Mouse (Mus musculus) testis, postnatal 14 days (tissue): Measurements from ENCODE around the gene Ttf1.
A peak's percentile ranks its signal among the peaks of the same experiment; 100 is the strongest.
"Not testable (repeated sequence)": the region's sequence is repeated elsewhere in the genome, so short reads cannot be mapped to it uniquely, and the experiment has no call there.

ENCODE experiments used
- DNase-seq: peaks from one replicate; pipeline ENCODE4 v3.0.0; 2021; ENCODE audit warnings: low spot score

The Ttf1 gene

DNA sequence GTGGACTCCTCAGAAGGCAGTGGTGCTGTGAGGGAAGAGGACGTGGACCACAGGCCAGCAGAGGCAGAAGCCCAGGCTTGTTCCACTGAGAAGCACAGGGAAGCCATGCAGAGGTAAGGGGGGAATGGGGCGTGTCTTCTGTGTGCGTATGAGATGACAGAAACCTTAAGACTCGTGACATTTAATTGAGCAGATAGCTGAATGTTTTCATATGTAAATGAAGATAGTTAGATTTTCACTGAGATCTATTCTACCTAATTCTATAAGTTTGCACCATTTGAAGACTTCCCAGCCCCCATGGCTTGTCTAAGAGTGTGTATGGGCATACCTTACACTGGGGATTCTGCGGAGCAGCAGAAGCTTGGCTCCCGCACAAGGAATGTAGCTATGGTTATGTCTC is 5.7 kb downstream of the Ttf1 start:
- DNase-seq = no peak

DNA sequence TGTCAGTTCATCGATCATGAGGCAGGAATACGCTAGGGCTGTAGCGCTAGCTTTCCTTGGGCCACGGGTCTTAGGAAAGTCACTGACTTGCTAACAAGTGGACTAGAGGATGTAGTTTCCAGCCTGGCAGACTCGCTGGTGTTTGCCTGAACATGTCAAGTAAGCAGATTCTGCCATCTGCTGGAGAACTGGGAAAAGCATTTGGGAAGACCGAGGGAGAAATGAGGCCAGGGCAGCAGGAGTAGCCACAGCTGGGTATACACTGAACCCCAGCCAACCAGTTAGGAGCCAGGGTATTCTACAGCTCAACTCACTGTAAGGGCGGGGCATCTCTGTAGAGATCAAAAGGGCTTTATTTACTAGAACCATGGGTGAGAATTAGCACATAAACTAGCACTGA is 6.3 kb downstream of the Ttf1 start:
- DNase-seq = no peak

DNA sequence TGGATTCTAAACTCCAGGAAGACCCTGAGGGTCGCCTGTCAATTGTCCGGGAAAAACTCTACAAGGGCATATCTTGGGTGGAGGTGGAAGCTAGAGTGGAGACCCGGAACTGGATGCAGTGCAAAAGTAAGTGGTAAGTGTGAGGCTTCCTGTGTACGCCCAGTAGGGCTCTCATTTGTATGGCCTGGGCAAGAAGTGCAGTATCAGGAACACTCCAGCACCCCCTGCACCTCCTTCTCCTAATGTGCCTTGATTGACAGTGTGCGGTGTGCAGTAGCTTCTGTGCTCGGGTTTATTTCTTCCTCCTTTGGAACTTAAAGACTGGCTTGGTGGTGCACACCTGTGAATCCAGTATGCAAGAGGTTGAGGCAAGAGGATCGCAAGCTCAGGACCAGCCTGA is 14.6 kb downstream of the Ttf1 start:
- no peak for DNase-seq

DNA sequence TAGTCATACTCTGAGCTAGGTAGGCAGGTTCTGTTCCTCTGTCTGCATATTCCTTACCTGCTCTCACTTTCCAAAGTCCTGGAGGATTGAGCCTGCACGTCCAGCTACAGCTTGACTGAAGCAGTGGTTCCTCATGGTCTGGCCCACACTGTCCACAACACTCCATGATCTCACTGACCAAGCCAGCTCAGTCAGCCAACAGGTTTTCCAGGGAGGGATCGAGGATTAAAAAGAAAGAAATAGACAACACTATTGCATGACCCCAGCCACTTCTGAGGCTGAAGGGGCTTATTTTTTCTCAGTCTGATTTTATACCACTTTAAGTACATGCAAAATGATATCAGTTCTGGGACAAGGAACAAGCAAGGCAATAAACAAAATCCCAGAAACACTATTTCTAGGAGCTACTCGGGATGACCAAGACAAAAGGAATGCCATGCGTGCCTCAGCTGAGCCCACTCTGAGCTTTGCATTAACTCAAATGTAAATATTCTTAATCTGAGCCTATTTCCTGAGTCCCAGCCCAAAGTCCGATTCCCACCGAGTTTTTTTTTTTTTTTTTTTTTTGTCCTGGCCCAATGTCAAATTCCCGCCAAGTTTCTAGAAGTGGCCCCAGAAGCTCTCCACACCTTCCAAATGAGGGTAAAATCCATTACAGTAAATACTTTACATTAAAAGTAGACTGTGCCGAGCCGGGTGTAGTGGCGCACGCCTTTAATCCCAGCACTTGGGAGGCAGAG is 15.4 kb downstream of the Ttf1 start:
- no peak for DNase-seq

DNA sequence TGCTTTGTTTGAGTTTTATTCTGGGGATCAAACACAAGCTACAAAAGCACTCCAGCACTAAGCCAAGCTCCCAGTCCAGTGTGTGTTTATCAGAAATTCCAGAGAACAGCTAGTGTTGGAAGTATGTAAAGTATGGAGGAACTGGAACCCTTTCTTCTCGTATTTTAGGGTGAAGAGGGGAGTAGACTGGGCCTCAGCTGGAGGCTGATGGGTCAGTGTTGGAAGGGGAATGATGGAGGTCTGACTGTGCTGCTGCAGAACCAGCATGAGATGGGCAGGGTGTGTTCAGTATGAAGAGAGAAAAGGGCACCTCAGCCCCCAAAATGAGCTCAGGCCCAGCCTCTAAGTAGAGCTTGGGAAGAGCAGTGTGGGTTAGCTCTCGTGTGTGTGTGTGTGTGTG is 16.2 kb downstream of the Ttf1 start:
- DNase-seq = no peak

DNA sequence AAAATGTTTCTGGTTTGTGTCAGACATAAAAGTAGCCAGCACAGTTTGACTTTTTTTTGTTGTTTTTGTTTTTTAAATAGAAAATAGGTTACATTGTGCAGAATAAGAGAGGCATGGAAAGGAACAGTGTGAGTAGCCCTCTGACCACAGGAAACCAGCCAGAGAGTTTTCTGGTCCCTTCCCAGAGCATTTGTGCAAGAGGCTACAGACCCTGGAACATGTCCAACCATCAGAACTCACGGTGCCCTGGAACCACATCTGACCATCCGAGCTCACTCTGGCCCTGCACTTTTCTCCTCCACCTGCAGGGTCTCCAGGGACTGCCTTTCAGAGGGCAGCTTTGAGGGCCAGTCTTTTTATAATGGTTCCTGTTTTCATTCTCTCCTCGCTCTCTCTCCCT is 21.9 kb downstream of the Ttf1 start:
- peak; percentile 40 for DNase-seq

DNA sequence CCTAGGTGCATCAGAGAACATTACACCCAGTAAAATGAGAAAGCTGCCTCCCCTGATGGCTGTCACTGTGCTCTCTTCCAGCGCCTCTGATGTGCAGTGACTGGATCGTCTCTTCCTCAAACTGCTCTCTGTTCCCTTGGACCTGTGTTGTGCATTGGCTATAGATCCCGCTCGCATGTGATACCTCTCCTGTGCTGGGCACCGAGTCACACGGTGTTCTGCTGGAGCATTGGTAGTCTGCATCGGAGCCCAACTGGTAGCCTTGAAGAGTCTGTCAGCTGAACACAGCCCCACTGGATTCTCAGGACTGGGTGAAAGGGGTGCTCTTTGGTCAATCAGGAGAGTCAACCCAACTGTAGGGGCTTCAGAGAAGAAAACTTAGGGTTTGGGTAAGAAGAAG is 26.0 kb downstream of the Ttf1 start:
- DNase-seq = no peak

DNA sequence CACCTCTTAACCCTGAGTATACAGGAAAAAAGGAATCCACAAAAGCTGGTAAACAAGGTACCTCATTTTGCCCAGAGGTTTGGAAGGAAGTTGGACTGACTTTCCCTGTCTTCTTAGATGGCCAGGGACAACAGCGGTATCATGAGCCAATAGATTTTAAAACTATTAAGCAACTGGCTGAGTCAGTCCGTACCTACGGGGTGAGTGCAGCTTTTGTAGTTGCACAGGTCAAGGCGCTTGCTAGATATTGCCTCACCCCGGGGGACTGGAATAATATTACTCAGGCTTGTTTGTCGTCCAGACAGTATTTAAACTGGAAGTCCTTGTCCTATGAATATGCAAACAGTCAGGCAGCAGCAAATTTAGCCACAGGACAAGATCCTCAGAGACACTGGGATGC is 29.2 kb downstream of the Ttf1 start:
- not testable (repeated sequence) for DNase-seq

DNA sequence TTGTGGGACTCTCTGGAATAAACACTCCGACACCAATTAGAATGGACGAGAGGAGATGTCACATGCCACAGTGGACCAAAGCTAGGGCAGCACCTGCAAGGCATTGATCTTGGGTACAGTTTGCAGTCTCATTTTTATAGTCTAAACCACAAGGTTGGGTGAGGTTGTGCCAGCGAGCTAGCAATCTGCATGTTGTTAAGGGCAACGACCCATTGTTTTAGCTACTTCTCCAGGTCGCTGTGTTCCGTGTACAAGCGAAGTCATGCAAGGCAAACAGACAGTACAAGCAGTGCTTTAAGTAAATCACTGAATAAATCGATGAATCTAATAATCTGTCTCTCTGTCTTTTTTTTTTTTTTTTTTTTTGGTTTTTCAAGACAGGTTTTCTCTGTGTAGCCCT is 35.6 kb downstream of the Ttf1 start:
- no peak for DNase-seq

DNA sequence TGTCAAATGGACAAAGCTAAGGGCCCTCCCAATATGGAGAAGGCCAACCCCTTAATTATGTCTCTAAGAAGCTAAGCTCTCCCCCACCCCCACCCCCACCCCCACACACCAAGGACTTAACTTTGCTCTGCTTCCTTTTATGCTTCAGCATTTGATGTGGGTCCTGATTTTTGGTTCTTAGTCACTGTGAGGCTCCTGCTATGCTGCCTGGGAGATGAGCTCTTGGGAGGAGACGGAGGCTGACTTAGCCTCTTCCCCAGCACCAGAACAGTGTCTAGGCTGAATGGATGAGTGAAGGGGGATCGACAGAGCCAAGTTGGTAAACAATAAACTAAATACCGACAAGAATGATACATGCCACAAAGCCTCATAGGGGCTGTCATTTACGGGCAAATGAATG is 36.7 kb downstream of the Ttf1 start:
- no peak for DNase-seq

DNA sequence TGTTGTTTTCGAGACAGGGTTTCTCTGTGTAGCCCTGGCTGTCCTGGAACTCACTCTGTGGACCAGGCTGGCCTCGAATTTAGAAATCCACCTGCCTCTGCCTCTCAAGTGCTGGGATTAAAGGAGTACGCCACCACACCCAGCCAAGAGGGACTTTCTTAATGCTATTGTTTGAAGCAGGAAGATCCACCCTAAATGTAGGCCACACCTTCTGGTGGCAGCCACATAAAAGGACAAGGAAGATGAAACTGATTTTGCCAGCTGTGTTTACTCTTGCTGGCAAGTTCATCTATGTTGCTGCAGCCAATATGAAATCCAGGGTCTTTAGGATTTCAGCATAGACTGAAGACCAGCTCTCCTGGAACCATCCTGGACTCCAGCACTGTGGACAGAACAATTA is 37.4 kb downstream of the Ttf1 start:
- no peak for DNase-seq

DNA sequence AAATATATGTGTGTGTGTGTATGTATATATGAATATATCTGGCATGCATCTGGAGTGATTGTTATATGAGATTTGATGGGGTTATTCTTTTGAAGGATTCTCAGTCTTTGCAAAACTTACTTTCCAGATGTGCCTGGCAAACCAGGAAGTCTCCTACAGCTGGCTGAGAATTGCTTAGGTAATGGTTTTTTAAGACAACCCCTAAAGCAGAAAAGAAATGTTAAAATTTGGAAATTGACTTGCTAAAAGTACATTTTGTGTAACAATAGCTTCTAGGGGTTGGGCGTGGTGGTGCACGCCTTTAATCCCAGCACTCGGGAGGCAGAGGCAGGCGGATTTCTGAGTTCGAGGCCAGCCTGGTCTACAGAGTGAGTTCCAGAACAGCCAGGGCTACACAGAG is 37.9 kb downstream of the Ttf1 start:
- not testable (repeated sequence) for DNase-seq

DNA sequence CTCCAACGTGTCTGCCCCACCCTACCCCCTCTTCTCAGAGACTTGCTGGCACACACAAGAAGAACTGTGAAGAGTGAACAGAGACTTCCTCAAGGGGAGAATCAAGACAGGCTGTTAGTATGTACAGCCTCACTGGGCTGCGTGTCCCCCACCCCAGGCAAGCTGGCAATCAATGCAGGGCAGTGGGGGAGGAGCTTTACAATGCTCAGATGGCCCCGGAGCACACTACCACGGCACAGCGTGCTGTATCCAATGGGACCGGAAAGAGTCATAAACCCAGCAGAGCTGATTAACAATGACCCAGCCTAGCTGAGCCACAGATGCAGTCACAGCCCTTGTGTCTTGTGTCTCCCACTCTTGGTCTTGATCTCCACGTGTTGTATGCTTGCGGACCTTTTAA is 38.7 kb downstream of the Ttf1 start:
- no peak for DNase-seq

DNA sequence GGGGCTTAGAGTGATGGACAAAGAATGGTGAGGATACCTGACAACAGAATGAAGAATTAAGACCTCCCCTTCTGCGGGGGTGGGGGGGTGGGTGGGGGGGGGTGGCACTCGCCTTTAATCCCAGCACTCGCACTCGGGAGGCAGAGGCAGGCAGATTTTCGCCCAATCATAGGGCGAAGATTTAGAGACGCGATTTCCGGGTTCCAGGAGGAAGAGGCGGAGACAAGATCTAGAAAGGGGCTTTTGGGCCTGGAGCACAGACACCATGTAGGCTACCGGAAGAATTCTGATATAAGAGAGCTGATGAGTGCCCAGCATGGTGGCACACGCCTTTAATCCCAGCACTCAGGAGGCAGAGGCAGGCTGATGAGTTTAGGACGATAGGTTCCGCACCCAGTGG is 39.6 kb downstream of the Ttf1 start:
- DNase-seq = peak; percentile 39

DNA sequence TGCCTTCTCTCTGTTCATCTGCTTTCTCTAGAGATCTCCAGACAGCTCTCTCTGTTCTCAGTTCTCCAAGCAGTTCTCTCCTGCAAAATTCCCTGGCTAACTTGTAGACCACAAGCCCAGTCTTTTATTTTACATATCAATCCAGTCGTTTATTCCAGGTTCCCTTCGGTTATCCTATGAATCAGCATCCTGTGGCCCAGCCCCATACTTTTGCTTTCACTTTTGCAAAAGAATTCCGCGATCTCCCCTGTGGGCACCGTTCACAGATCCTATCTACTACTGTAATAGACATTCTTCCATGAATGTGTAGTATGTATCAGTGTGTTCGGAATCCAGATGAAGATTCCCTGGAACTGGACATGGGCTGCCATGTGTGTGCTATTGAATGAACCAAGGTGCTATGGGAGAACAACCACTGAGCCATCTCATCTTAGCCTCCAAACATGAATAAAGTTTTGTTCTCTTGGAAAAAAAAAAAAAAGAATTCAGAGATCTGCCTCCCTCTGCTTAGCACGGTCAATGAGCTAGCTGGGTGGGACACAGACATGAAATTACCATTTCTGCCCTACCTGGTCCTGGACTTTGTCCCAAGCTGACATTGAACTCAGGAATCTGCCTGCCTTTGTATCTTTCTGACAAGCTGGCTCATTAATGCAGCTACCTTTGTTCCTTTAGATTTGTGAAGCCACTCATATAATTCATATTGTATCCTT is 40.9 kb downstream of the Ttf1 start:
- no peak for DNase-seq

DNA sequence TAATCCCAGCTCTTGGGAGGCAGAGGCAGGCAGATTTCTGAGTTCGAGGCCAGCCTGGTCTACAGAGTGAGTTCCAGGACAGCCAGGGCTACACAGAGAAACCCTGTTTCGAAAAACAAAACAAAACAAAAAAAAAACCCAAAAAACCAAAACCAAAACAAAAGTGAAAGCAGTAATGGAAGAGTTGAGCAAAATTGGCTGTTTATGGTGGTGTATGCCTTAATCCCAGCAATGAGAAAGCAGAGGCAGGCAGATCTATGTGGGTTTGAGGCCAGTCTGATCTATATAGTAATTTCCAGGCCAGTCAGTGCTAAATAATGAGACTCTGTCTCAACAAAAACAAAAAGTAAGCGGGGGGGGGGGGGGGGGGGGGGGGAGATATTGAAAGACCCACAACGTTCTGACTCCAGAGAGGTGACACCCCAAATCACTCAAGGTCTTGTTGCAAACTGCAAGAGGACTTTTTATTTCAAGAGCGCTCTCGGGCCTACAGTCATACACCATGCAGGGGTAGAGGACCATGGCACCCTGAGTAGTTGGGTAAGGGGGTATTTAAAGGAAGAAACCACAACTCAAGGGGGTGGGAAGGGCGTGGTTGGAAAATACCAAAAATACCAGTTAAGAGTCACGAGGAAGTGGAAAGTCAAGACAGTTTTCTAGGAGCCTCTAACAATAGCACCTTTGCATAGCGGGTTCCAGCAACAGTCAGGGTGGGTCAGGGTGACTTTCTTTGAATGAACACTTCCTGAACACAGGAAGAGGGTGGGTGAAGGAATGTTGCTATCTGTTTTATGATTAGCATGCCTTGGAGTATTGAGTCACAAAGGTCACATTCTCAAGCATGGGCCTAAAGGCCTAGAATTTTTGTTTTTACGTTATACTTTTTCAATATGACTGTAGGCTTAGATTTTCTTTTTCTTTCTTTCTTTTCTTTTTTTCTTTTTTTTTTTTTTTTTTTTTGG is 42.6 kb downstream of the Ttf1 start:
- DNase-seq = not testable (repeated sequence)

DNA sequence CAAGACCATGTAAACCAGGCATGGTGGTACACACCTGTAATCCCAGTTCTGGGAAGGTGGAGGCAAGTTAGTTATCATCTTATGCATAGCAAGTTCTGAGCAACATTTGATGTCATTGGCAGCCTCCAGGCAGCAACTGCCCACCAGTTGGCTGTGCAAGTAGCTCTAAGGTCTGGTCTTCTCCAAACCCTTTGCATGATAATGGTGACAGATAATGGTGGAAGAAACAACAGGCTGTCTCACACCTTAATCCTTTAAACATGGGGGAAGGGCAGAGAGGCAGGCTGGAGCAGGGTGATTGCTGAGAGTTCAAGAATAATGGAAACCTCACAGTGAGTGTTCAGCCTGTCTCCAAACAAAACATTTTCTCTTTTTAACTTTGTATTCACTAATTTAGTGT is 60.9 kb downstream of the Ttf1 start:
- no peak for DNase-seq

DNA sequence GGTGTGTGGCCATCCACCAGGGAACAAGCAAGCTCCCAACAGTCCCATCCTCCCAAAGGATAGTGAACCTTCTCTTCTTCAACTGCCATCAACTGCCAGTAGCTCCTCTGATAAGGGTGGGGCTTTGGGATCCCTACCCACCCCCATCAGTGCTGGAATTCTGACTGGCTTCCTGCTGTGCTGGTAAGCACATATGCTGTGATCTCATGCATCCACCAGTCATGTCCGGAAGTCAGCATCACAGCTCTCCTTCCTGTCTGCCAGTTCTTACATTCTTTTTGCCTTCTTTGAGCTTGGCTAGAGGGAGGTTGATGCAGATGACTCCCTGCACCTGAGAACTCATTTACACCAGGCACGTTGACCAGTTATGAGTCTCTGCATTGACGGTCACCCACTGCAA is 62.4 kb downstream of the Ttf1 start:
- DNase-seq = peak; percentile 29

DNA sequence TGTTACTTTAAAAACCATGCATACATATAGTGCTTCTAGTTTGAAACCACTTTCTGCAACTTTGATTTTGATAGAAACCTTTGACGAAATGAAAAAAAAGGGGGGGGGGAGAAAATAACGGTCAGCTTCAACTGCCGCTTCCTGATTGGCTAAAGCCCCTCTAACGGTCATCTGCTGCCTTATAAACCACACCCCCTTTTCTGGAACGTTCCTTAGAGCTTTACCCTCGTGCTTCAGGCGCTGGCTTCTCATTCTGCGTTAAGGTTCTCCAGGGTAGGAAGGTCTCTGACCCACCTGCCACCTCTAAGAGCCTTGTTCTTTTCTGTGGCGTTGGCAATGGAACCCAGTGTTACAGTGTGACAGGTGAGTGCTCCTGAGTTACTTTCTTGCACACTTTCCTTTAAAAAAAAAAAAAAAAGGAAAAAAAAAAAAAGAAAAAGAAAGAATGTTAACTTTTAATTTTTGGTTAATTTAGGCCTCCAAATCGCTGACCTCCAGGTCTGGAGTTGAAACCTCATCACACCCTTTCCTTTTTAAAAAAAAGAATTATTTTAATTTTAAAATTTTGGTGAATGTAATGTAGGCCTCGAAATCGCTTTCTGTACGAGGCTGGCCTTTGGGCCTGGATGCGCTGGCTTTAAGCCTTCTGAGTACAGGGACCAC is 64.0 kb downstream of the Ttf1 start, which contains the start of gene Setx:
Gene Setx (plus strand): TSS at position 275 of the 663 bp plus-strand sequence.
- DNase-seq = peak; percentile 77

DNA sequence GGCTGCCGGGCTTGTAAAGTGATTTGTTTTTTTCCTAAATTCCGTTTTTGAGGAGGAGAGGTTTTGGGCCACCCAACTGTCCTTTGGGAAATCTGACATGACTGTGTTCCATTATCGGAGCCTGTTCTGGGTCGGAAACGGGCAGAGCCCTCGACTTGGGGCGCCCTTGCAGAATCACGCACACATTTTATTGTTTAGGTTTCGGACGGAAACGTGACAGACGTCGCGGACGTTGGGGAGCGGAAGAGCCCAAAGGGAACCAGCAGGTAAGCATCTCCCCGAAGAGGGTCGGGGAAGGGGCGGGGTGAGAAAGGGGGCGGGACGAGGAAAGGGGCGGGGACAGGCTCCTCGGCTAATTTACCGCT is 64.5 kb downstream of the Ttf1 start:
- DNase-seq = no peak

DNA sequence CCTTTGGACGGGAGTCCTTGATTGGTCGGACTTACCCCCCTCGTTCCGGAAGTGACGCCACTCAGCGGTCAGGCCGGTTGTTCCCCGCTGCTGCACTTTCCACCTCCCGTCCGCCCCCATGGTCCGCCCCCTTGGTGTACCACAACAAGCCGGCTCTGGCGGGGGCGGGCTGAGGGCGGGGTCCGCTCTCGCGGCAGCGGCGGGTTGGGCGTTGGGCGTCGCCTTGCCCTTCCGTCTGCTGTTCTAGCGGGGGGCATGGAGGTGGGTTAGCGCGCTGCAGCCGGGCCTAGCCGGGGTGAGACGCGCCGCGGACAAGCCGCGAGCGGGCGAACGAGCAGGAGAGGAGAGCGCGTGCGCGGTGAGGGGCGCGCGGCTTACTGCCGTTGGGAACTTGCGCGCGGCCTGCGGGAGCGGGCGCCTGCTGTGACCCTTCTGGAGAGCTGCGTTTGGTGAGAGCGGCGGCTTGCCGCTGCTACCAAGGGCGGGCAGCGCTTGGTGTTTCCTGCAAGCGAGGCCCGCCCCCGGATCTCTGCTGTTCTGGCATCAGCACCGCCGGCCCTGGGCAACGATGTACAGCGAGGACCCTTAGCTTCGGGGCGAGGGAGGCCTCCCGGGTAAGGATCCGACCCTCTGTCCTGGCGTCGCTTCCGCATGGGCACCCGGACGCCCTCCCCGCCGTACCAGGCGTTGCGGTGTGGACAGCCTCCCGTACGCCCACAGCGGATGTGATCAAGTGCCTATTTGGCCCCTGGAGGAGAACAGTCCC is 65.1 kb downstream of the Ttf1 start:
- peak; percentile 99 for DNase-seq
